Mouse (Mus musculus): Measurements from ENCODE around the gene Gtf3c5.

Gtf3c5 gene

GRCm38 (mm10) chr2:28607341-28608165 lies 24.0 kb upstream of the Gtf3c5 start:
- in situ Hi-C loops (cut with MboI, MseI), result no loop called here

- in situ Hi-C loops (cut with MboI, MseI), result no loop called here
Measured at GRCm38 (mm10) chr2:28606601-28607340, 23.2 kb upstream of the Gtf3c5 start.

GRCm38 (mm10) chr2:28605789-28606541 lies 22.4 kb upstream of the Gtf3c5 start:
- in situ Hi-C loops (cut with MboI, MseI), result no loop called here

- in situ Hi-C loops (cut with MboI, MseI), result no loop called here
Measured at GRCm38 (mm10) chr2:28603542-28603941, 20.0 kb upstream of the Gtf3c5 start.

- in situ Hi-C loops (cut with MboI, MseI), result no loop called here
Measured at GRCm38 (mm10) chr2:28601720-28602590, 18.4 kb upstream of the Gtf3c5 start.

- in situ Hi-C loops (cut with MboI, MseI), result no loop called here
Measured at GRCm38 (mm10) chr2:28599569-28599900, 16.0 kb upstream of the Gtf3c5 start.

- in situ Hi-C loops (cut with MboI, MseI), result no loop called here
Measured at GRCm38 (mm10) chr2:28598692-28599568, 15.4 kb upstream of the Gtf3c5 start.

- in situ Hi-C loops (cut with MboI, MseI), result no loop called here
Measured at GRCm38 (mm10) chr2:28597733-28598547, 14.4 kb upstream of the Gtf3c5 start.

- in situ Hi-C loops (cut with MboI, MseI), result no loop called here
Measured at GRCm38 (mm10) chr2:28596998-28597397, 13.4 kb upstream of the Gtf3c5 start.

GRCm38 (mm10) chr2:28596021-28596420 lies 12.5 kb upstream of the Gtf3c5 start:
- in situ Hi-C loops (cut with MboI, MseI), result no loop called here

- in situ Hi-C loops (cut with MboI, MseI), result loop anchor here (5.0 kb wide), 1 partner anchor 34 kb away; no protein-coding TSS in a partner anchor
Measured at GRCm38 (mm10) chr2:28592809-28593208, 9.3 kb upstream of the Gtf3c5 start.

GRCm38 (mm10) chr2:28591479-28591878 lies 7.9 kb upstream of the Gtf3c5 start:
- in situ Hi-C loops (cut with MboI, MseI), result loop anchor here (5.0 kb wide), 1 partner anchor 36 kb away; no protein-coding TSS in a partner anchor

- in situ Hi-C loops (cut with MboI, MseI), result no loop called here
Measured at GRCm38 (mm10) chr2:28588574-28588973, 5.0 kb upstream of the Gtf3c5 start.

- in situ Hi-C loops (cut with MboI, MseI), result no loop called here
Measured at GRCm38 (mm10) chr2:28585730-28586129, 2.2 kb upstream of the Gtf3c5 start.

- in situ Hi-C loops (cut with MboI, MseI), result no loop called here
Measured at GRCm38 (mm10) chr2:28585043-28585571, 1.6 kb upstream of the Gtf3c5 start.

- in situ Hi-C loops (cut with MboI, MseI), result no loop called here
Measured at GRCm38 (mm10) chr2:28582647-28583353, 751 bp downstream of the Gtf3c5 start.

GRCm38 (mm10) chr2:28578003-28578402 lies 5.5 kb downstream of the Gtf3c5 start:
- in situ Hi-C loops (cut with MboI, MseI), result no loop called here

GRCm38 (mm10) chr2:28576815-28577214 lies 6.7 kb downstream of the Gtf3c5 start:
- in situ Hi-C loops (cut with MboI, MseI), result no loop called here
